Mouse (Mus musculus) ES-E14 (cell line): Measurements from ENCODE around the gene Trpv2.

Experiments used
- CHD2 ChIP-seq: IDR thresholded peaks from 2 replicates; pipeline ENCODE4 v1.6.1; 2014; ENCODE audit warnings: mild to moderate bottlenecking, low read depth, low read length, inconsistent platforms
- HCFC1 ChIP-seq: IDR thresholded peaks from 2 replicates; pipeline ENCODE4 v1.6.1; 2012; ENCODE audit warnings: low read length, inconsistent platforms, borderline replicate concordance; ENCODE audit not compliant: insufficient read depth
- MAFK ChIP-seq: IDR thresholded peaks from 2 replicates; pipeline ENCODE4 v1.6.1; 2014; ENCODE audit warnings: mild to moderate bottlenecking, low read depth, low read length, inconsistent platforms; ENCODE audit not compliant: insufficient read depth
- ZC3H11A ChIP-seq: IDR thresholded peaks from 2 replicates; pipeline ENCODE4 v1.6.1; 2012; ENCODE audit warnings: low read depth, mild to moderate bottlenecking, inconsistent platforms, low read length, borderline replicate concordance
- ZNF384 ChIP-seq: IDR thresholded peaks from 2 replicates; pipeline ENCODE4 v1.6.1; 2012; ENCODE audit warnings: low read depth, low read length, inconsistent platforms

DNA sequence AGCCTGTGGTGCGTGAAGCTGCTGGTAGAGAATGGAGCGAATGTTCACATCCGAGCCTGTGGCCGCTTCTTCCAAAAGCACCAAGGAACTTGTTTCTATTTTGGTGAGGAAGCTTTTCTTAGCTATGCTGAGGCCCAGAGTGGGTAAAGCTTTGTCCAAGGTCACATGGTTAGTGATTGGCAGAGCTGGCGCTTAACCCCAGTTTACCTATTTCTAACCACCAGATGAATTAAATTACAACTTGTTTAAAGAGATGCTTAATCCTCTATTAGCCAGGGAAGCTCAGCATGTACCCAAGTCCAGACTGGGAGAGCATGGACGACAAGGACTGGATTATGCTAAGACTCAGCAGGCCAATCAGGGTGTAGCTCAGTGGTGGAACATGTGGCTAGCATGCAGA is 8.7 kb downstream of the Trpv2 start:
- TF ChIP-seq ZC3H11A (no peak), ZNF384 (no peak), HCFC1 (no peak), CHD2 (no peak), MAFK (no peak)
